ENCODE assay signal across 12 mouse cellular contexts in the genomic region with DNA sequence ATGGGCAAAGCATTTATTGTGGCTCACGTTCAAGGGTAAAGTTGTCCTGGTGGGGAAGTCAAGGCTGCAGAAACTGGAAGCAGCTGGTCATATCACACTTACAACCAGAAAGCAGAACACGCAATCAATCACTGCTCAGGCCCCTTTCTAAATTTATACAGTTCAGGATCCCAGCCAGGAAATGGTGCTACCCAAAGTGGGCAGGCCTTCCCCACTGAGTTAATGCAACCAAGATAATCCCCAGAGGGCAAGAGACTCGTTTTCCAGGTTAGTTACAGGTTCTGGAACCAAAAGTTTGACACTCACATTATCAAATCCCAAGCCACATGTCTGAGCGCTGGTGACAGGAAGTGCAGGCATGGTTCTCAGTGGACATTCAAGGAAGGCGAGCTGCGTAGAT.
"Had no signal": no experiment of that assay in that cellular context is flagged by ENCODE, and none has a peak within 500 bp of the region (broad histone marks: within the 10 kb centered on the region; RNA-seq: fewer than 3 reads in every experiment).

No protein-coding gene starts in this region.

- H3K27ac ChIP-seq: left cerebral cortex, adult 2 months; limb, embryonic 10.5 days; liver, embryonic 15.5 days; midbrain, embryonic 12.5 days had no signal

- ATAC-seq: lung, postnatal 0 days had no signal

- H3K9me3 ChIP-seq: limb, embryonic 10.5 days; liver, embryonic 15.5 days; midbrain, embryonic 12.5 days had no signal

- H3K36me3 ChIP-seq: limb, embryonic 10.5 days; liver, embryonic 15.5 days; midbrain, embryonic 12.5 days had no signal

- H3K4me2 ChIP-seq: liver, embryonic 11.5 days; liver, embryonic 15.5 days; midbrain, embryonic 12.5 days had no signal

- H3K4me3 ChIP-seq: left cerebral cortex, adult 2 months; limb, embryonic 10.5 days; liver, embryonic 15.5 days; megakaryocyte, embryonic 14.5 days; midbrain, embryonic 12.5 days had no signal

- DNase-seq: kidney, postnatal 14 days; lung, adult 2 months; lung, postnatal 36 days; right cerebral cortex, postnatal 14 days; thymus, postnatal 36 days had no signal

- H3K9ac ChIP-seq: liver, embryonic 15.5 days; midbrain, embryonic 12.5 days had no signal
